Mouse (Mus musculus) kidney, embryonic 14.5 days (tissue): ENCODE measurements around the gene Brinp1. TPM values are rescaled to one million over a fixed set of nuclear protein-coding genes. Genes with fewer than 3 reads are reported as not detected.
A peak's percentile ranks its signal among the peaks of the same experiment; 100 is the strongest.

Source experiments
- ATAC-seq: fragments of 200-750 bp; cut with Nextera tagmentation; 2 replicates; pipeline ENCODE4 v1.8.0; 2017; ENCODE audit warnings: moderate number of reproducible peaks, mild to moderate bottlenecking, moderate TSS enrichment, moderate library complexity; ENCODE audit not compliant: low FRiP score, low TSS enrichment
- H3K27ac ChIP-seq: fragments of 300-500 bp; sonication (generic); 2 replicates; pipeline ENCODE4 v1.5.1; 2014; ENCODE audit warnings: low read depth, mild to moderate bottlenecking, low read length, moderate library complexity, mixed read lengths
- H3K27me3 ChIP-seq: fragments of 300-500 bp; sonication (generic); 2 replicates; pipeline ENCODE4 v1.6.1; 2014; ENCODE audit warnings: mild to moderate bottlenecking, low read length; ENCODE audit not compliant: control insufficient read depth, insufficient read depth
- H3K36me3 ChIP-seq: fragments of 300-500 bp; sonication (generic); 2 replicates; pipeline ENCODE4 v1.6.1; 2014; ENCODE audit warnings: low read length, mixed read lengths; ENCODE audit not compliant: control insufficient read depth, insufficient read depth
- H3K4me1 ChIP-seq: fragments of 300-500 bp; sonication (generic); 2 replicates; pipeline ENCODE4 v1.6.1; 2014; ENCODE audit warnings: low read length, mixed read lengths; ENCODE audit not compliant: control insufficient read depth, insufficient read depth
- H3K4me2 ChIP-seq: fragments of 300-500 bp; sonication (generic); replicated peaks from 2 replicates; pipeline ENCODE4 v1.6.1; 2014; ENCODE audit warnings: low read depth, mild to moderate bottlenecking, low read length
- H3K4me3 ChIP-seq: fragments of 300-500 bp; sonication (generic); 2 replicates; pipeline ENCODE4 v1.5.1; 2014; ENCODE audit warnings: mild to moderate bottlenecking, low read length
- H3K9ac ChIP-seq: fragments of 300-500 bp; sonication (generic); 2 replicates; pipeline ENCODE4 v1.6.1; 2014; ENCODE audit warnings: low read depth, mild to moderate bottlenecking, low read length, moderate library complexity
- H3K9me3 ChIP-seq: fragments of 300-500 bp; sonication (generic); 2 replicates; pipeline ENCODE4 v1.6.1; 2016; ENCODE audit warnings: low read length; ENCODE audit not compliant: control insufficient read depth
- WGBS: fragments of 180-500 bp; shearing (Covaris S2); extraction: QIAGEN DNeasy Blood & Tissue Kit; methylation state at CpG from one replicate; pipeline ENCODE4 v1.1.7; 2014; 5-methylcytosine and 5-hydroxymethylcytosine counted together
- polyA plus RNA-seq: library from polyadenylated mRNA; unstranded; fragments of >200 nt; fragmentation: Nextera tagmentation; extraction: Ambion mirVana; gene quantifications from 2 replicates; pipeline ENCODE4 v1.2.1, GENCODE M21; 2014

Brinp1 gene
- polyA plus RNA-seq: 5.8 and 10.2 TPM in 2 replicates

DNA sequence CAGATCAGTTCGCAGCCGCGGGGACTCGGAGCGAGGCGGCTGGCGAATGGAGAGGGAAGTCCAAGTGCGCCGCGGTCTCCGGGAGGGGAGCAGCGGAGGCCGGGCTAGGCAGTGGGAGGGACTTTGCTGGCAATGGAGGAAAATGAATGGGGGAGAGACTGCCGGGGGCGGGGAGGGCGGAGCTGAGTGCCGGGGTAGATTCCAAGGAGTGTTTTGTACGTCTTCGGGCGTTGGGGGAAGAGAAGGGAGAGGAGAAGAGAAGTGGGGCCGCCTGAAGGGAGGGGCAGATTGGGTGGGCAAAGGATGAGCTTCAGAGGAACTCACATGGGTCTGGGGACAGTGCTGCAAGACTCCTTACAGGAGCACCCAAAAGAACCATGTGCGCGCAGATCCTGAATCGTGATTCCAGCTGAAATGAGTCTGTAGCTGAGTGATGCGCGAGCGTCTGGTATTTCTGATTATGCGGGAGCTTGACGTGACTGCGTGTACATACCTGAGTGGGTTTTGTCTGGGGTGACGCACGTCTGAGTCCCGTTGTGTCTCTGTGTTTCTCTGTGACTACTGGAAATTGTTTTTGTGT, at the start of gene Brinp1:
TSS of gene Brinp1 (minus strand) at position 76 of the 580 bp plus-strand sequence.
- H3K27ac ChIP-seq: no peak within 1 kb of the TSS
- WGBS: 2% methylated on average over 31 of the region's 33 CpGs
- H3K4me2 ChIP-seq: peak within 1 kb of the TSS; percentile 93
- no peaks in the 10 kb centered on the region for H3K9me3 ChIP-seq
- H3K9ac ChIP-seq: peak within 1 kb of the TSS; percentile 47; the same call in 1 of the 2 replicates
- H3K27me3 ChIP-seq: peaks cover 7% of the 10 kb centered on the region; the same call in 1 of the 2 replicates
- H3K4me3 ChIP-seq: peak within 1 kb of the TSS; percentile 54
- H3K36me3 ChIP-seq: no peaks in the 10 kb centered on the region
- peak; percentile 91 for ATAC-seq
- H3K4me1 ChIP-seq: no peaks in the 10 kb centered on the region

DNA sequence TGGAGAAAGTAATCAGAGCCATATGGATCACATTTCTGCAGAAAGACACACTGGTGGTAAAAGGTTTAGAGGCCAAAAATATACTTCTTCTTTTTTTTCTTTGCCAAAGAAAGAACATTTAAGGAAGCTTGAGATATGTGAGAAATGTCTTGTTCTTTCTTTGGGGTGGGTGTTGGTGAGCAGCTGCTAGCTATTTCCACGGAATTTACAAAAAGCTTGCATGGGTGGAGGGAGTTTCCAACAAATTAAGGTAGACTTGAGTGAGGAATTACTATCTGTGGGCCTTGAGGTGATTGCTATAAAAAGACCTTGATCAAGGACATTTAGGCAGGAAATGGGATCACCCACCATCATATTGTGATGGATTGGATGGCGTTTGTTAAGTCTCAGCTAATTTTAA, 3.1 kb upstream of the Brinp1 start:
- Histone ChIP-seq H3K9ac (no peak overlapping the region), H3K4me3 (no peak overlapping the region), H3K4me1 (no peaks in the 10 kb centered on the region), H3K9me3 (no peaks in the 10 kb centered on the region), H3K27ac (no peak overlapping the region), H3K4me2 (no peak overlapping the region), H3K27me3 (peaks cover 7% of the 10 kb centered on the region; the same call in 1 of the 2 replicates), H3K36me3 (no peaks in the 10 kb centered on the region)
- no peak for ATAC-seq
- 70% methylated on average over 2 of the region's 2 CpGs for WGBS

DNA sequence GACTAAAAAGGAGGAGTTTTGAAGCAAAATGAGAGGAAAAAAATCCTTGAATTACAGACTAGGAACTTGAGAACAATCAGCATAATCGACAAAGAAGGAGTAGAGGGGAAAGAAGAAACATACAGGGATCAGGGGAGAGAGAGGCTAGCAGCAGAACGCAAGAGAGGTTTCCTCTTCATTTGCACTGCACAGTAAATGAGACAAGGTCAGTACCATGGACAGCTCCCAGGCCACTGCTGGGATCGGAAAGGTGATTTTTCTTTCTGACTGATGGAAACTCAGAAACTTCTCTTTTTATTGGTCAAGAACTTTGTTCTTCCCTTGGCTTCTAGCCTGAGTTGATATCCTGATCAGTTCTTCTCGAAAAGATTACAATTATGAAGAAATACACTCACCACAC, 1.4 kb upstream of the Brinp1 start:
- H3K9me3 ChIP-seq: no peaks in the 10 kb centered on the region
- WGBS: 5% methylated on average over 4 of the region's 4 CpGs
- H3K27me3 ChIP-seq: peaks cover 7% of the 10 kb centered on the region; the same call in 1 of the 2 replicates
- no peaks in the 10 kb centered on the region for H3K4me1 ChIP-seq
- H3K4me3 ChIP-seq: no peak overlapping the region
- H3K9ac ChIP-seq: no peak overlapping the region
- H3K36me3 ChIP-seq: no peaks in the 10 kb centered on the region
- no peak; the same call in 1 of the 2 replicates for ATAC-seq
- H3K4me2 ChIP-seq: no peak overlapping the region
- no peak overlapping the region for H3K27ac ChIP-seq

DNA sequence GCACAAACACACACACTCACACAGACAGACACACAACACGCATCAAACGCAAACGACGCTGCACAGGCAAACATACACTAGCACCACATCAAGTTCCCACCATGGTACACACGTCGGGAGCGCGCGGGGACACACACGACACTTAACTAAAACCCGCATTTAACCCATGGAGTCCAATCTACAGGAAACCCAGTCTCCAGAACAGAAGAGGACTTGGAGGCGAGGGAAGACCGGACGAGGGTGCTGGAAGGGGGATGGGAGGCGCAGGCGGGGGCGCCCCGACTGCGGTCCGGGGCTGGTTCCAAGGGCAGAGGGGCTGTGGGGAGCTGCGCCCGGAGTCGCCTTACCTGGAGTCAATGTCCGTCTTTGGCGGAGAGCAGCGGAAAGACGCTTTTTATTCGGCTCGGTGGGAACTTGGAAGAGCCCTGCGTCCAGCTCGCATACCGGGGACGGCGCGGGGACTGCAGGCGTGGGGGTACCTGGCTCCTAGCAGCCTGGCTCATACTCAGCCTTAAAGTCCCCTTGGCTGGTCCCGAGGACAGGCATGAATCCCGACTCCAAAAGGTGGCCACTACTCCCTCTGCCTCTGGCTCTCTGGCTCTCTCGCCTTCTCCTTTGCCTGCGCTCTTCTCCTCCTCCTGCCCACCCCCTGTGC, 403 bp downstream of the Brinp1 start:
- H3K4me3 ChIP-seq: peak overlapping the region; percentile 54
- no peaks in the 10 kb centered on the region for H3K9me3 ChIP-seq
- H3K4me2 ChIP-seq: peak overlapping the region; percentile 93
- under 1% methylated on average over 38 of the region's 40 CpGs for WGBS
- no peaks in the 10 kb centered on the region for H3K4me1 ChIP-seq
- peak; percentile 70 for ATAC-seq
- peak overlapping the region; percentile 47; the same call in 1 of the 2 replicates for H3K9ac ChIP-seq
- no peak overlapping the region for H3K27ac ChIP-seq
- no peaks in the 10 kb centered on the region for H3K36me3 ChIP-seq
- peaks cover 7% of the 10 kb centered on the region; the same call in 1 of the 2 replicates for H3K27me3 ChIP-seq

DNA sequence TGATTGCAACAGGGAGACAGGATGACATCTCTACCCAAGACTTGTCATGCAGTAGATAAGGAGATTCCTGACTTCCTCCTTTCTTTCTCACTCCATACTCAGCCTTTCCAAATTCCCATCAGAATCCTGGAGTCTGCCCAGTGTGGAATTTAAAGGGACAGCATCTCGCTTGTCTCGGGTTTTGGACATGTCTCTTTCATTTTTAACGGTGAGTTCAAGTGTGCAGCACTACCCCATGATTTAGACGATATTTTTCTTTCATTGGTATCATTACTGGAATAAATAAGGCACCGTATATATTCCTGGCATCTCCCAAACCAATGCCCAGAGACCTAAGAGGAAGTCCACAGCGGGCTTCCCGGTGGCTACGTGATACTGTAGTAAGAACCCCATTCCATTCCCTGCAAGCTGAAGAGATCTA, 1.1 kb downstream of the Brinp1 start:
- Histone ChIP-seq H3K4me1 (no peaks in the 10 kb centered on the region), H3K9ac (no peak overlapping the region), H3K4me3 (peak overlapping the region; percentile 54), H3K27me3 (peaks cover 7% of the 10 kb centered on the region; the same call in 1 of the 2 replicates), H3K4me2 (peak overlapping the region; percentile 93), H3K9me3 (no peaks in the 10 kb centered on the region), H3K36me3 (no peaks in the 10 kb centered on the region), H3K27ac (no peak overlapping the region)
- no peak for ATAC-seq
- WGBS: 17% methylated on average over 8 of the region's 8 CpGs

DNA sequence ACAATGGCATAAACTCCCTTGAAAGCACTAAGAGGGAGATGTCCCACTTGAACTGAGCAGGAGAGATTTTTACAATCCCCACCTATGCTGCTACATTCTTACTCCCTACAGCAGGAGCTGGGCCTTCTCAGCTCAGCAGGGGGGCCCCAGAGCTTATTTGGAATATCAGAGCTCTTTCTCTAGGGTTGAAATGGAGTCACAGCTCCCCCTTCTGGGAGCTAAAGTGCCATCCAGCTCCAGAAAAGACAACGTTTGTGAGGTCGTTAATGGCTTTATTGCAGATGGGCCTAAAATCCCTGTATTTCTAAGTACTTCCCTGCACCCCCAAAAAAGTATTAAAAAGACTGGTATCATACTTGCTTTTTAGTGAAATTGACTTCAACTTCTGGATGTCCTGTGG, 3.6 kb downstream of the Brinp1 start:
- H3K4me2 ChIP-seq: no peak overlapping the region
- no peaks in the 10 kb centered on the region for H3K36me3 ChIP-seq
- H3K9ac ChIP-seq: no peak overlapping the region
- WGBS: 9% methylated on average over 2 of the region's 2 CpGs
- no peak overlapping the region for H3K4me3 ChIP-seq
- no peaks in the 10 kb centered on the region for H3K9me3 ChIP-seq
- no peak overlapping the region for H3K27ac ChIP-seq
- ATAC-seq: no peak
- H3K27me3 ChIP-seq: peaks cover 7% of the 10 kb centered on the region; the same call in 1 of the 2 replicates
- no peaks in the 10 kb centered on the region for H3K4me1 ChIP-seq

DNA sequence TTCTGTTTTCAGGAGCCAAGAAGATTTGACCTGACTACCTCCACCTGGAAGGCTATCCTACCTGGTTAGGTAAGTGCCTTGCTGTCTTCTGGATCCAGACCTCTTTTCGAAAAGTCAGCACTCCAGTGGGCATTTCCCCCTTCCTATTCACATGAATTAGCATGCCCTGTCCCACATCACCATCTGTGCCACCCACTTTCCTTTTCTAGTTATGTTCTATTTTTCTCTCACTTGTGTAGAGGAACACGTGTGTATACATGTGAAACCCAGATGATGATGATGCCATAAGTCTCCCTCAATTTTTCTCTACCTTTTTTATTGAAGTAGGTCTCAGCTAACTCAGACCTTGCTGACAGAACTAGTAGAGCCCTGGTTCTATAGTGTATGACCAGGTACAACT, 11.3 kb downstream of the Brinp1 start:
- Histone ChIP-seq H3K9ac (no peak overlapping the region), H3K27ac (no peak overlapping the region), H3K9me3 (no peaks in the 10 kb centered on the region), H3K4me3 (no peak overlapping the region), H3K36me3 (no peaks in the 10 kb centered on the region), H3K27me3 (no peaks in the 10 kb centered on the region), H3K4me2 (no peak overlapping the region), H3K4me1 (no peaks in the 10 kb centered on the region)
- no peak for ATAC-seq
- WGBS: 91% methylated on average over 2 of the region's 2 CpGs

DNA sequence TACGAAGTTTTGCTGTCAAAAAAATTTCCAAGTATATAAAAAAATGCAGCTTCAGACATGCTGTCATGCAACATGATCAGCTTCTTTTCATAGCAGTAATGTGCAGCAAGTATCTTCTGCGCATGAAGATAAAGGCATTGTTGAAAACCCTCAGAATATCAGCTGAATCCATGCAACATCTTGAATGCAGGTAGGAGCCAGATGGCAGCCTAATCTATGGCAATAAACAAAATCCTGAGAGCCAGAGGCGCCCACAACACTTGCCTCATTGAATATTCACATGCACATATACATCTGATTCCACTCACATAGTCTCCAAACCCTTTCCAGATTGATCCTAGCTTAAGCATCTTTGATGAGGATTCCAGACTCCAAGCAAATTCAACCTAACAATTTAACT, 24.2 kb downstream of the Brinp1 start:
- no peak overlapping the region for H3K4me3 ChIP-seq
- ATAC-seq: no peak
- no peaks in the 10 kb centered on the region for H3K4me1 ChIP-seq
- H3K27ac ChIP-seq: no peak overlapping the region
- no peaks in the 10 kb centered on the region for H3K27me3 ChIP-seq
- H3K9me3 ChIP-seq: no peaks in the 10 kb centered on the region
- no peak overlapping the region for H3K9ac ChIP-seq
- H3K4me2 ChIP-seq: no peak overlapping the region
- WGBS: 78% methylated on average over 3 of the region's 3 CpGs
- H3K36me3 ChIP-seq: no peaks in the 10 kb centered on the region

DNA sequence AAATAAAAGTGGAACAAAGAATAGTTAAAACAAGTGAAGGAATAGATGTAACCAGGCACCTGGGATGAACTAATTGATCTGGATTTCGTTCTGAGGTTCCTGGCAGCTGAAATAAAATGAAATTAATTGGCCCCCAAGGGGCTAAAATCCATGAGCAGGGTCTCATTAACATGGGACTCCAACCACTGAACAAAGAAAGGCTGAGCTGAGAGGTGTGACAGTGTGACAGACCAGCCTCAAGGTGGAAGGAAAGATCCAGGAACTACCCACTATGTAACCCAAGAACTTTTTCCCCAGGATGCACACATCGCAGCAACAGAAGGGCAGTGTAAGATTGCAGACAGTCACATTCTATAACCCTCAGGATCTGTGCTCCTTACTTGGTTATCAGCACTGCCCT, 28.1 kb downstream of the Brinp1 start:
- Histone ChIP-seq H3K36me3 (no peaks in the 10 kb centered on the region), H3K27me3 (no peaks in the 10 kb centered on the region), H3K9me3 (no peaks in the 10 kb centered on the region), H3K9ac (no peak overlapping the region), H3K27ac (no peak overlapping the region), H3K4me1 (no peaks in the 10 kb centered on the region), H3K4me3 (no peak overlapping the region), H3K4me2 (no peak overlapping the region)
- no peak for ATAC-seq
- 74% methylated on average over 2 of the region's 2 CpGs for WGBS
